Mouse (Mus musculus): ENCODE data around the gene Slc2a13. TPM values are rescaled to one million over a fixed set of nuclear protein-coding genes. Genes with fewer than 3 reads are reported as not detected.

Gene Slc2a13
- polyA plus RNA-seq, 1 experiment = not detected

- Histone ChIP-seq H3K4me1 (no peaks in the 10 kb centered on the region), H3K9me3 (peaks cover 28% of the 10 kb centered on the region)
These were observed 190.5 kb downstream of the Slc2a13 start for GRCm38 (mm10) chr15:91382606-91383005.

GRCm38 (mm10) chr15:91381864-91382263 lies 191.2 kb downstream of the Slc2a13 start:
- Histone ChIP-seq H3K9me3 (peaks cover 24% of the 10 kb centered on the region), H3K36me3 (replicated peaks; ENCODE audit: low read length) (no peaks in the 10 kb centered on the region), H3K4me1 (no peaks in the 10 kb centered on the region), H3K27me3 (replicated peaks) (no peaks in the 10 kb centered on the region), H3K4me3 (replicated peaks) (no peak overlapping the region)
- TF ChIP-seq FLI1 (IDR thresholded peaks at IDR 0.05; ENCODE audit: low read length) (no peak), GATA1 (IDR thresholded peaks at IDR 0.05; ENCODE audit: borderline replicate concordance, low read length) (no peak)

More at GRCm38 (mm10) chr15:91382606-91383005, 190.5 kb downstream of the Slc2a13 start:
- no peak overlapping the region for H3K4me3 ChIP-seq (replicated peaks)
- TF ChIP-seq FLI1 (IDR thresholded peaks at IDR 0.05; ENCODE audit: low read length) (no peak), GATA1 (IDR thresholded peaks at IDR 0.05; ENCODE audit: borderline replicate concordance, low read length) (no peak)
- H3K36me3 ChIP-seq (replicated peaks; ENCODE audit: low read length) = no peaks in the 10 kb centered on the region
- H3K27me3 ChIP-seq (replicated peaks) = no peaks in the 10 kb centered on the region

GRCm38 (mm10) chr15:91378751-91379325 lies 194.2 kb downstream of the Slc2a13 start:
- H3K4me3 ChIP-seq (replicated peaks) = no peak overlapping the region
- no peaks in the 10 kb centered on the region for H3K4me1 ChIP-seq
- TF ChIP-seq FLI1 (IDR thresholded peaks at IDR 0.05; ENCODE audit: low read length) (no peak), GATA1 (IDR thresholded peaks at IDR 0.05; ENCODE audit: borderline replicate concordance, low read length) (no peak)
- peaks cover 17% of the 10 kb centered on the region for H3K9me3 ChIP-seq
- no peaks in the 10 kb centered on the region for H3K36me3 ChIP-seq (replicated peaks; ENCODE audit: low read length)
- H3K27me3 ChIP-seq (replicated peaks) = no peaks in the 10 kb centered on the region

GRCm38 (mm10) chr15:91377568-91377967 lies 195.5 kb downstream of the Slc2a13 start:
- Histone ChIP-seq H3K4me3 (replicated peaks) (no peak overlapping the region), H3K27me3 (replicated peaks) (no peaks in the 10 kb centered on the region), H3K9me3 (peaks cover 21% of the 10 kb centered on the region), H3K4me1 (no peaks in the 10 kb centered on the region), H3K36me3 (replicated peaks; ENCODE audit: low read length) (no peaks in the 10 kb centered on the region)
- no peak for TF ChIP-seq FLI1 (IDR thresholded peaks at IDR 0.05; ENCODE audit: low read length)

DNA sequence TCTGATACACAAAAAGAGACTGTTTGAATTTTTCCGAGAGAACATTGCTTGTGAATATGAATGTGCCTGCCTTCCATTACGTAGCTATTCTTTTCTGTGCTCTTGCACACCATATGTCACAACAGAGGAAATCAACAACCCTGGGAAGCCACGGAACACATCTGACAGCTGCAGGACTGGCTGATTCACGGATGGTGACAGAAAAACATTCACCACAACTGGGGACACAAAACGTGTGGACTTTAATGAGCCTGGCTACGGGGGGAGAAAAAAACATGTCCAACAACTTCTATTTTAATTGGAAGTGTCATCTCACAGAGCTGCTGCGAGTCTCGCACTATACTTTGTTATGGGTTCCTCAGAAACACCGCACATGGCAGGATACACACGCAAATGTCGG lies 196.0 kb downstream of the Slc2a13 start:
- no peaks in the 10 kb centered on the region for H3K36me3 ChIP-seq (replicated peaks; ENCODE audit: low read length)
- TF ChIP-seq FLI1 (IDR thresholded peaks at IDR 0.05; ENCODE audit: low read length) = no peak
- H3K9me3 ChIP-seq = peaks cover 18% of the 10 kb centered on the region
- H3K4me1 ChIP-seq = no peaks in the 10 kb centered on the region
- H3K27me3 ChIP-seq (replicated peaks) = no peaks in the 10 kb centered on the region
- H3K4me3 ChIP-seq (replicated peaks) = no peak overlapping the region

DNA sequence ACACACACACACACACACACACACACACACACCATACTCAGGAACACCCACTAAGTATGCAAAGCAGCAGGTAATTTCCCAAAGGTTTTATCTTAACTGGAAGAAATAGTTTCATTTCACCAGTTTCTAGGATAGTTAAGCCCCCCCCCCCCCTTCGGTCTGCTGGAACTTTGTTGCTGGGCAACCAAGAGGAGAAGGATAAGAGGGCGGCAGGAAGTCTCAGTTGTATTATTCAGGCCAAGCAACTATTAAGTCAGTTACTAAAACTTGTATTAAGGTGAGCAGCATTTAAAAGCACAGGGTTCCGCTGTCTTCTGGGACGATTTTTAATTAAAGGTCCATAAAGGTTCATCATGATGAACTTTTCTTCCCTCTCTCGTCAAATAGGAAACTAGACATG lies 198.6 kb downstream of the Slc2a13 start:
- Histone ChIP-seq H3K27me3 (replicated peaks) (no peaks in the 10 kb centered on the region), H3K9me3 (peaks cover 23% of the 10 kb centered on the region), H3K4me3 (replicated peaks) (no peak overlapping the region), H3K36me3 (replicated peaks; ENCODE audit: low read length) (no peaks in the 10 kb centered on the region), H3K4me1 (no peaks in the 10 kb centered on the region)
- TF ChIP-seq FLI1 (IDR thresholded peaks at IDR 0.05; ENCODE audit: low read length) = no peak

DNA sequence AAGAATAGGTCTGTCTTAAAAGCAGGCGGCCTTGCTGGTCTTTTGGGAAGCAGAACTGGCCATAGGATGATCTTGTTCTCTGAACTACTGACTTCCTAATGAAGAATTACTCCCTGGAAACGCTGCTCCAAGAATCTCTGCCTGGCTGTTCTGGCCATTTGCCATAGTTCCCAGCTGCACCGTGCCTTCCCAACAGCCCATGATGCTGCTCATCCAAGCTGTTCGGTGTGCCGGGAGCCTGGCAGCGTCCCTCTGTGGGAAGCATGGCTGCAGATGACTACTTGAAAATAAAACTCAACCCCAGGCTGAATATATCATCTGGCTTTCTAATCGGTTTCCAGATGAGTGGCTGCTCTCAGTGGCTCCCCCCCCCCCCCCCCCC lies 199.9 kb downstream of the Slc2a13 start:
- no peak overlapping the region for H3K4me3 ChIP-seq (replicated peaks)
- TF ChIP-seq GATA1 (IDR thresholded peaks at IDR 0.05; ENCODE audit: borderline replicate concordance, low read length) = no peak
- TF ChIP-seq FLI1 (IDR thresholded peaks at IDR 0.05; ENCODE audit: low read length) = no peak

GRCm38 (mm10) chr15:91372464-91373202 lies 200.4 kb downstream of the Slc2a13 start:
- Histone ChIP-seq H3K4me3 (replicated peaks) (no peak overlapping the region), H3K36me3 (replicated peaks; ENCODE audit: low read length) (no peaks in the 10 kb centered on the region), H3K4me1 (no peaks in the 10 kb centered on the region), H3K9me3 (peaks cover 33% of the 10 kb centered on the region), H3K27me3 (replicated peaks) (no peaks in the 10 kb centered on the region)
- TF ChIP-seq GATA1 (IDR thresholded peaks at IDR 0.05; ENCODE audit: borderline replicate concordance, low read length) (no peak), FLI1 (IDR thresholded peaks at IDR 0.05; ENCODE audit: low read length) (no peak)

More for the DNA sequence above, 199.9 kb downstream of the Slc2a13 start:
- Histone ChIP-seq H3K9me3 (peaks cover 29% of the 10 kb centered on the region), H3K4me1 (no peaks in the 10 kb centered on the region), H3K36me3 (replicated peaks; ENCODE audit: low read length) (no peaks in the 10 kb centered on the region), H3K27me3 (replicated peaks) (no peaks in the 10 kb centered on the region)

GRCm38 (mm10) chr15:91371859-91372394 lies 201.1 kb downstream of the Slc2a13 start:
- H3K27me3 ChIP-seq (replicated peaks) = no peaks in the 10 kb centered on the region
- no peak overlapping the region for H3K4me3 ChIP-seq (replicated peaks)
- no peaks in the 10 kb centered on the region for H3K36me3 ChIP-seq (replicated peaks; ENCODE audit: low read length)
- H3K4me1 ChIP-seq = no peaks in the 10 kb centered on the region
- TF ChIP-seq GATA1 (IDR thresholded peaks at IDR 0.05; ENCODE audit: borderline replicate concordance, low read length) = no peak
- no peak for TF ChIP-seq FLI1 (IDR thresholded peaks at IDR 0.05; ENCODE audit: low read length)
- H3K9me3 ChIP-seq = peaks cover 36% of the 10 kb centered on the region

GRCm38 (mm10) chr15:91369736-91370449 lies 203.2 kb downstream of the Slc2a13 start:
- peaks cover 36% of the 10 kb centered on the region for H3K9me3 ChIP-seq
- no peaks in the 10 kb centered on the region for H3K36me3 ChIP-seq (replicated peaks; ENCODE audit: low read length)
- H3K27me3 ChIP-seq (replicated peaks) = no peaks in the 10 kb centered on the region
- H3K4me1 ChIP-seq = no peaks in the 10 kb centered on the region
- TF ChIP-seq FLI1 (IDR thresholded peaks at IDR 0.05; ENCODE audit: low read length) (no peak), GATA1 (IDR thresholded peaks at IDR 0.05; ENCODE audit: borderline replicate concordance, low read length) (no peak)
- no peak overlapping the region for H3K4me3 ChIP-seq (replicated peaks)
